Mouse (Mus musculus) frontal cortex, adult 2 months (tissue): Measurements from ENCODE around the gene Treml4. TPM values are rescaled to one million over a fixed set of nuclear protein-coding genes. Genes with fewer than 3 reads are reported as not detected.
"Not testable (repeated sequence)": the region's sequence is repeated elsewhere in the genome, so short reads cannot be mapped to it uniquely, and the experiment has no call there.

Experiments
- DNase-seq, 2 experiments: peaks; one replicate each; pipeline ENCODE4 v3.0.0; 2022; ENCODE audit warnings: low spot score in 1 of 2; ENCODE audit errors: extremely low spot score in 1 of 2
- polyA plus RNA-seq: library from polyadenylated mRNA; depleted of rRNA; stranded (reverse); fragments of >200 nt; gene quantifications from 2 replicates; pipeline ENCODE4 v1.2.3, GENCODE M21; 2012

Treml4 gene
- polyA plus RNA-seq, 1 experiment: 0.04 TPM

DNA sequence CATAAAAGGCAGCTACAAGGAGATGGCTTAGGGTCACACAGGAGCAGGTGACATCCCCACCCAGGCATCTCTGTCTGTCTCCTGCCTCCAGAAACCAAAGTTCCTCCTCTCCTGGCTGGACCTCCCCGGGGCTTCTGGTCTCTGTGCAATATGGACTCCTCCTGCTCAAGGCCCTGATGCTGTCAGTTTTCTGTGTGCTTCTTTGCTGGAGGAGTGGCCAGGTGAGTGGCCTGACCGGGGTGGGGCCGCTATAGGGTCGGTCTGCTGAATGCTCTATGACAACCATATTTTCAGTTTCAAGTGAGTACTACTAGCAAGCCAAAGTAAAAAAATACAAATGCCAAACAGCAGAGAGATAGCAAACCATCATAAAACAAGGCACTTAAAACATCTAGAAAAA lies 8.5 kb downstream of the Treml4 start:
- no peak for DNase-seq

DNA sequence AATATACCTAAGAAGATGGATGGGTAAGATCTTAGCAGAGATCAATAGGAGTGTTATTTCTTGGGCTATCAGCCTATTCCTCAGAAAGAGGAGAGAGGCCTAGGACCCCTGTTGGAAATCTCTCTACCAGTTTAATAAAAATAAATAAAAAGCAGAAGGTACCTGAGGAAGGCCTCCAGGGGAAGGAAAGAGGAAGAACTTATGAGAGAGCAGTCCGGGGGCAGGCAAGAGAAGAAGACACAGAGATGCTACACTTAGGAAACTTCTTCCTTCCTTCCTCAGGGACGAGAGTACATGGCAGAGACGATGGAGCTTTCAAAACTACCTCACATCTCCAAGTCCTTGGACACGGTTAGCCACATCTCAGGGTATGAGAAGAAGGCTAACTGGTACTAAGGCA lies 10.0 kb downstream of the Treml4 start:
- DNase-seq: no peak

DNA sequence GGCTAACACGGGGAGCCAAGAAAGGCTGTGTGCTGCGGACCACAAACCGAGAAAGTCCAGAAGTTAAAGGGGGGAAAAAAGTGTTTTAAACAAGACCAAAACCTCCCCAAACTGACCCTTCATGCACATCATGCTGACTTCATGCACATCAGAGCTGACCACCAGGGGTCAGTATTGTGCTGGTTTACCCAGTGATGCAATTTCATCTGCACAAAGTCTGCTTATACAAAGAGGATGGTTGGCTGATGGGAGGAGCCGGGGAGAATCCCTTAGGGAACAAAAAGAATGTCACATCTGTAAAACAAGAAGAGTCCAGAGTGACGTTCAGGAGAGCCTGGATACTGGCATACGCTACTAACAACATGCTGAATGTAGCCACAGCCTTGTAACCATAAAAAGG lies 10.8 kb downstream of the Treml4 start:
- DNase-seq: peak; percentile 62 to 92

DNA sequence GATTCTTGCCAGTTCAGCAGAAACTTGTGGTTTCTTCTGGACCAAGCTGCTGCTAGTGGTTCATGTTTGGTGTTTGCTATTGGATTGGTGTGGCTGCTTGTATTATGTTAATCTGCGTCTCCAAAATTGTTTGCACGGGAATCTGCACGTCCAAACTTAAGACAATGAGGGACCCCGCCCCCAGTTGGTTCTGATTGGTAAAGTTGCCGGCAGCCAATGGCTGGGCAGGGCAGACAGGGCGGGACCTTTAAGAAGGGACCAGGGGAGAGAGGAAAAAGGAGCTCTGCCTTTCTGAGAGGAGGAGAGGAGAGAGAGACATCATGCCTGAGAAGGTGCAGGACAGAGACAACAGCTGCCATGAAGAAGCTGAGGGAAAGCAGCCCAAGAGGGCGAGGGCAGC lies 11.6 kb downstream of the Treml4 start:
- no peak for DNase-seq

DNA sequence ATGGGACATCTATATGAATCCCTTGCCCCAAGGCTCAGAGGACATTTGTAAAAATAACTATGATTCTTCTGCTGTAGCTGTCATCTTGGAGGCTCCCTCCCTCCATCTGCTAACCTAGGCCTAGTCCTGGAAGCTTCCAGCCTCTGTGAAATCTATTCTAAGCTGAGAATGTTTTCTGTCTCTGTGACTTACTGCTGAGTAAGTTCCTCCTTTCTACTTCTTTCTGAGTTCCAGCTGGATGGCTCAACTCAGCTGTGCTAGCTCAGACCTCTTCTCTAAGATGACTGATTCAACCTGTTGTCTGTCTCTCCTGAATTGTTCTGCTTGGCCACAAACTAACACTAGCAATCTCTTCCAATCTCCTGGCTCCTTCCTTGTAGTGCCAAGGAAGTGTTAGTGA lies 14.3 kb downstream of the Treml4 start:
- DNase-seq: peak in 1 of 2 experiments; percentile 22

DNA sequence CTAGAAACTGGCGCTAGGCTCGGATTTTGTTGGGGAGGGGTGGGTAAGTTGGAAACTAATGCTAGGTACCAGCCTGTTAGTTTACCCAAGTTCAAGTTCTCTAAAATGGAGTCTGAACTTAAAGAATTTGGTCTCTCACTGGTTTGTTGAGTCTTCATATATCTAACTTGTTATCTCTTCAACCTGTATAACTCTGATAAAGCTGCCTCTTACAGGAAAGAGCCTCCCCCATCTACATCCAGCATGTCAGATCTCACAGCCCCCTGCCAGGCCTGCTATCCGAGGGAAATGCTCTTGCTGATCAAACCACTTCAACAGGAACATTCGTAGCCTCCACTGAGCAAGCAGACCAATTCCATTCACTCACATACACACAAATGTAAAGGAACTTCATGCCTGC lies 14.9 kb downstream of the Treml4 start:
- DNase-seq: no peak

DNA sequence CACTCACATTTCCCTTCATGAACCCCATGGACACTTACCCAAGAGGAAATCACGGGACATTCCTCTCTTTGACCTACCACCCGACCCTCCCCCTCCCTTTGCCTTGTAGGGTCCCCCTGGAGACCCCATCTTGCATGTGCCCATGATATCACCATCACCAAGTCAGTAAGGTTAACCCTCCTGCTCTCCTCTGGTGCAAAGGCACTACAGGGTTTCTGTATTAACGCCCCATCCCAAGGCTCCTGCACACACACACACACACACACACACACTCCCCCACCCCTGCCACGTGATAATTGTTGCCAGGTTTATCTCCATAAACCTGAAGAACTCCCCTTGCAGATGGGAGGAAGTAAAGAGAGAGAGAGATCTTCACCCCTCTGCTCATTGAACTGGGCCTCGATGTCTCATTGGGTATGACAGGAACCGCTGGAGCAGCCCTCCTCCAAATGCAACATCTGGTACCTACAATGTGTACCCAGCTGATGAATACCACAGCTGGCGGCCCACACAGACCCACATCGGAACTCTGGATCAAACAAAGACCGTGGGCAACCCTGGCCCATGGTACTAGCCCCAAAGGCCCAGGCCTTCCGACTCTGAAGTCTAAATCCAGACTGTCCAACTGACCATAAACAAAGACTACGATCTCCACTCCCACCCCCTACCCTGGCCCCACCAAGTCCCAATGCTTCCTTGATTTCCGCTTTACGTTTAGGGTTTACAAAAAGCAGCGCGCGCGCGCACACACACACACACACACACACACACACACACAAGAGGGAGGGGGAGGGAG lies 17.0 kb downstream of the Treml4 start:
- DNase-seq: no peak

DNA sequence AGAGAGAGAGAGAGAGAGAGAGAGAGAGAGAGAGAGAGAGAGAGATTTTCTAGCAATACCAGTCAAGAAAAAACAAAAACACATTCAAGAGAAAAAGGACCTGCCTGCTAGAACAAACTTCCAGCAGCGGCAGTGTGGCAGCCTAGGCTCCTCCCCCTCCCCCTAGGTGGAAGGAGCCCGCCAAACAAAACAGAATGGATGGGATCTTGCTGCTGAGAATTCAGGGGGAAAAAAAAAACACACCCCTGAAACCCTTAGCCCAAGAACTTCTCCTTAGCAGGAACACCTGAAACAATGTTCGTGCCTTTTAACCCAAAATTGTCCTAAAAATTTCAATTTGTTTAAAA lies 17.6 kb downstream of the Treml4 start:
- no peak for DNase-seq

DNA sequence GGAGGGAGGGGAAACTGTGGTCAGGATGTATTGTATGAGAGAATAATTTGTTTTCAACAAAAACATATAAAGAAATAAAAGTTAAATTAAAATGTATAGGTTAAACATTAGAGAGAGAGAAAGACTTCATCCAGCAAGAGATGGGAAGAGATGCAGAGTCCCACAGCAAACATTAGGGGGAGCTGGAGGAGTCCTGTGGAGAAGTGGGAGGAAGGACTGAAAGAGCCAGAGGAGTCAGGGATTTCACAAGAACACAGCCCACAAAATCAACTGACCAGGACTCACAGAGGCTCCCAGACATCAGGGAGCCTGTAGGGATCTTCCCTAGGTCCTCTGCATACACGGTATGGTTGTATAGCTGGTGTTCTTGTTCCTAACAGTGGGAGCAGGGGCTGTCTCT lies 22.7 kb downstream of the Treml4 start:
- DNase-seq: no peak

DNA sequence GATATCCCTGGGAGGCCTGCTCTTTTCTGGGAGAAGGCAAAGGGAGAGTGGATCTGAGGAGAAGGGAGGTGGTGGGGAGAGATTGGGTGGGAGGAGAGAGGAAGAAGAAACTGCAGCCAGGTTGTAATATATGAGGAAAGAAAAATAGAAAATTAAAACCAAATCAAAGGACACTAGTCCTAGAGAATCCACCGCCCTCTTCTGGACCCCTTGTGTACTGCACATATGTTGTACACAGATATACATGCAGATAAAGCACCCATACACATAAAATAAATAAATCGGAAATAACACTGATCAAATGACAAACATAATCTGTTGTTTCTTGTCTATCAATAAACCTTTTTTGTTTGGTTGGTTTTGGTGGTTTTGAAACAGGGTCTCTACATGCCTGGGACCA lies 23.2 kb downstream of the Treml4 start:
- peak in 1 of 2 experiments; percentile 26 for DNase-seq

DNA sequence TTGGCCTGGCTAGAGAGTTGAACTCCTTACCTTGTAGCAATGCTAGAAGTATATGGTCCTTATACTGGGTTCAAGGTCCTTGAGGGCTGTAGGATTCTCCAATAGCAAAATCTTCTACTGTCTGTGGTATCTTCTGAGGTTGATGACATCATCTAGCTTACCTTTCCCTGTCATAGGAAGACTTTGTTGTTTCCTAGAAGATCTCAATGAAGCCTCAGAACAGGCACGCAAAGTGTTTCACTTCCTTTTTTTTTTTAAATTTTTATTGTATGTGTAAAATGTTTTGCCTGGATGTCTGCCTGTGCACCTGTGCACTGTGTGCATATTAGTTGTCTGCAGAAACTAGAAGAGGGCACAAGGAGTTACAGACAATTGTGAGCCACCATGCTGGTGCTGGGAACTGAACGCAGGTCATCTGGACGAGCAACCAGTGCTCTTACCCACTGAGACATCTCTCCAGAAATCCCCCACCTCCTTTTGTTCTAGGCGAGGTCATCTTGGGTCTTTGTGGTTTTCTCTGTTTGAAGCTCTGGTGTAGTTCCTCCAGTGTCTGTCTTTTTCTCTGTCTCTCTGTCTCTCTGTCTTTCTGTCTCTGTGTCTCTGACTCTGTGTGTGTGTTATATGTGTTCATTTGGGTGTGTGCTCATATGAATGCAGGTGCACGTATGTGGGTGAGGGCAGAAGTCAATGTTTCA lies 29.6 kb downstream of the Treml4 start:
- DNase-seq: no peak

DNA sequence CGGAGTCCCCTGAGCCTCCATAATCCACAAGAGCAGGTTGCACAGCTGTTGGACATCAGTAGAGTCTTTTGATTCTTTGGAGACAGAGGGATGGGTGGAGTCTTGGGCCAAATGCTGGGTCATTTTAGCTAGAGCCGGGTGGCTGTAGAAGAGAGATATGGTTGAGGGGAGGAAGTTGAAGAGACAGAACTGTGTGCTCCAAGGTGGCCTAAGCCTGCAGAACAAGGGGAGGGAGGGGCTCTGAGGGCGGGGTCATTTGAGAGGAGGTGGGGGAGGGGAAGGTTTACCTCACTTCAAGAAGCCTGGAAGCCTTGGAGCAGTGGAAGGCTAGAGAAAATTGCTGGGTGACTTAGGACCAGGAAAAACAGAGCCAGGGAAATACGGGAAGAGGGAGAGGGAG lies 35.1 kb downstream of the Treml4 start, which contains the start of gene Treml2:
TSS of gene Treml2 (plus strand) at position 296 of the 400 bp plus-strand sequence.
- DNase-seq: no peak

DNA sequence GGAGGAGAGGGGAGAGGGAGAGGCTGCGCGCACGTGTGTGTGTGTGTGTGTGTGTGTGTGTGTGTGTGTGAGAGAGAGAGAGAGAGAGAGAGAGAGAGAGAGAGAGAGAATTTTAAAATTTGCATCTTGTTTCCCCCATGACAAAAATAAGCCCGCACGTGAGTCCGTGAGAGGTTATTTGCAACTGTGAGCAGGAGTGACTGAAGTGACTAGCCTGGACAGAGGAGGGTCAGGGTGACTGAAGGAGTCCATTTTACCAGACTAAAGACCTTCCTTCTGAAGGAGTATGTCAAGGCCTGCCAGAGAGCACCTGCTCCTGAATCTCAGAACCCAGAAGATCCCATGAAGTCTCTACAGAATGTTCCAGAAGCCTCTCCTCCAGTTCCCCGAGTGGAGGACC lies 35.7 kb downstream of the Treml4 start:
- DNase-seq: no peak

DNA sequence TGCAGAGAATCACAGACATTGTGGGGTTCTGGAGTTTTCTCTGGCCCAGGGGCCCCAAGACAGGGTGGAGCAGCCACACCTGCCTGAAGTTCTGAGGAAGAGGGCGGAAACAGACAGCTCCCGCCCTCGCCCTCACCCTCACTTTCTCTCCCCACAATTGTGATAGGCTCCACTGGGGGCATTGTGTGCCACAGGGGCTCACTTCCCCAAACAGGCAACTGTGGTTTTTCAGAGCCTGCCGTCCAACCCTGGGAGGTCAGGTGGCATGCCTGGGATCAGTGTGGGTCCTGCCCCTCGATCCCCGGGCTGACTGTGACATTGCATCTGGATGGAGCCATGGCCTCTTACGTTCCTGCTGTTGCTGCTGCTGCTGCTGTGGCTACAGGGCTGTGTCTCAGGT lies 36.1 kb downstream of the Treml4 start:
- DNase-seq: no peak

DNA sequence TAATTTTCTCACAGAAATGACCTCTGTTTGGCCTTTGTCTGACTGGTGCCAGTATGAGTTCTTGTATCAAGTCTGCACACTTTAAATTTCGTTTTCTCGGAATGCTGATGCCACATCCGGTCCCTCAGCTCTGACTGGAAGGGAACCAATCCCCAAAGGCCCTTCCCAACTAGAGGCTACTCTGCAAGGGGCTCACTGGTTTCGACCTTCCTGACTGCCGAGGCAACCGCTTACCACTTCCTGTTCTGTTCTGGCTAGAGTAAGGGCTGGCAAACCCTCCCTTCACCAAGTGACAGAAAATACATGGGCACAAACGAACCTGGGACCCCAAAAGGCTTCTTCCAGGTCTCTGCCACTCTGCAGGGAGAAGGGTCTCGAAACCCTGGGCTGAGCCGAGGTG lies 36.8 kb downstream of the Treml4 start:
- DNase-seq: no peak

DNA sequence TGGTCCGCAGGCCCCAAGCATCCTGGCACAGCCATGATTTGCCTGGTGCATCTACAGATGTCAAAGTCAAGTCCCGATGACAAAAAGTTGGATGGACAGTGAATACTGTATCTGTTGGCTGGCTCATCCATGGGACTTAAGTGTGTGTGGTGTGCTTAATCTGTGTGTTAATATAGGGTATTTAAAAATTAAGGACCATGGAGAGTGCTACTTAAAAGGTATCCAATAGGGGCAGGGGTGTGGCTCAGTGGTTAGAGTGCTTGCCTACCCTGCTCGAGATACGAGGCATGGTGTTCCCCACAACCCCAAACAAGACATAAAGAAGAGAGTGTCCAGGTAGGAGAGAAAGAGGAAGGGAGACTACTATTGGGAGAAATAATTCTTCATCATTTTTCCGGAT lies 37.7 kb downstream of the Treml4 start:
- no peak for DNase-seq

DNA sequence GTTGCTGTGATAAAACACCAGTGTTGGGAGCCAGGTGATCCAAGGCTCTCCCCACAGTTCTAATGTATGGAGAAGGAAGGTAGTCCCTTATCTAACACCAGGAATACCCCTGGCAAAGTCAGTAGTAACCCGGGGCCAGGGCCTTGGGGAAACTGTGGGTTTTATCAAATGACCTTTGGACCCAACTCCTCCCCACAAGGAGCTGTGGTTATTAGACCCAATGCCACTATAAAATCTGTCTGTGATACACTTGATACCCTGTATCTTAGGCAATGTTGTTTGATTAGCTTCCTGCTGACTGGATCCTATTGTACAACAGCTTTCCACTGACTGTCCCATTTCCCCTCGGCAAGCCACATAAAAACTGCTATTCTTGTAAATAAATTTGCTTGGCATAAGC lies 48.0 kb downstream of the Treml4 start:
- DNase-seq: no peak

DNA sequence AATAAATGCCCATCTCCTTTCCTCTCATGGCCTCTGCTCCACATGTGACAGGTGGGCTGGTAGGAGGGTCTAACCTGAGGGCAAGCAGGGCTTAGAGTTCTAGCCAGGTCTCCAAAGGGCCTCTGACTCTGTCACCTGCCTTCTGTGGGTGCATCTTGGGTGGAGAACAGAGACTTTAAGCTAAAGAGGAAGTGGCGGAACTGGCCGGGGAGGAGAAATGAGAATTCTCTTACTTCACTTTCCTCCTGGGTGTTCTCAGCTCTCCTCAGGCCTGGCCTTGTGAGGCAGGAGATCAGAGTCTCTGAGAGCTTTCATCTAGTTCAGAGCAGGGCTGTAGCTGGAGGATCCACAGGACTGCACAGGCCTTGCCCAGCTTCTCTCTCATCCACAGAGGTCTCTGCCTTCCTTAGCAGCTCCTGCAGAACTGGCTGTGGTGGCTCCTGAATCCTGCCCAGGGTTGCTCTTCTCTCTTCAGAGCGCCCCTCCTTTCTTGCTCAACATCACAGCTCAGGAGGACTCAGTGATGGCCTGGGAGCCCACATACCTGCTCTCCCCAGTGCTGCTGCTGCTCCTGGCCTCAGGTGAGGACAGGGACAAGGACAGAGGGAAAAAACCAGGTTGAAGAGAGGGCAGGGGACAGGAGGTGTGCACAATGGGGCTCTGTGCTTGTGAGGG lies 51.9 kb downstream of the Treml4 start, which contains the start of gene B430306N03Rik:
TSS of gene B430306N03Rik (plus strand) at position 237 of the 675 bp plus-strand sequence.
- not testable (repeated sequence) for DNase-seq

DNA sequence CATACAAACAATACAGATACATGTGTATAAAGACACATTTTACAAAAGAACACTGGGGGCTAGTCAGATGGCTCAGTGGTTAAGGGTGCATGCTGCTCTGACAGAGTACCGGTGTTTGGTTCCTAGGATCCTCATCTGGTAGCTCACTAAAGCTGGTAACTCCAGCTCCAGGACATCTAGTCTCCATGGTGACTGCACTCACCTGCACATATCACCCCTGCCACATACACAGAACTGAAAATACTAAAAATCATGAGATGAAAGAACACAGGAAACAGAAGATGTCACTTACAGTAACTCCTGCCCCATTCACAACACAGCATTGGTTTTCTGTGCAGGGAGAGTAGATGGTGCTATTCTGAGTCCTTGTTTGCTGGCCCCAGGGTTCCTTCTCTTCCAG lies 54.6 kb downstream of the Treml4 start:
- DNase-seq: no peak

DNA sequence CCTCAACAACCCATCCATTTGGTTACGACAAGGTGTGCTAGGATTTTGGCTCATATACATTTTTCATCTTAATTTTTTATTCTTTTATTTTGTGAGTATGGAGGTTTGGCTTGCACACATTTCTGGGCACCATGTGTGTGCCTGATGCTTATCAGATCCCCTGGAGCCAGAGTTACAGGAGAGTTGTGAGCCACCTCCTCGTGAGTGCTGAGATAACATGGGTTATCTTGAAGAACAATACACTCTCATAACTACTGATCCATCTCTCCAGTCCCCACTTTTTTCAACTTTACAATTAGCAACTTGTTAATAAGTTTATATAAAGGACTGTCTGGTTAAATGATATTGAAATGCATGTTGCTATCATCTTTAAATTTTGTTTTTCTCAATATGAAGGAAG lies 57.2 kb downstream of the Treml4 start:
- no peak for DNase-seq

DNA sequence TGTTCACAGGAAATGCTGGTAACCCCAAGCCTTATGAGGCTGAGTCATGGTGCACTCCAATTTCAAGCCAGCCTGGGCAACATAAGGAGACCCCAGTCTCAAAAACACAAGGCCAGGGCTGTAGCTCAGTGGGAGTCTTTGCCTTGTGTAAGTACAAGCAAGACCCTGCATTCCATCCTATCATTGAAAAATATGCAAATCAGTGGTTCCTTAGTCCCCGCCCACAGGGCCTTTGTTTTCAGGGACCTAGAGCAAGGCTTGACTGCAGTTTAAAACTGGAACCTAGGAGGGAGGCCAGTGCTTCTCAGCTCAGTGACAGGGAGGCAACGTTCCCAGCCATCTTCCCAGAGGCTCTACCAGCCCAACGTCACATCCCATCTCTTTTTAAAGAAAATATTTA lies 59.1 kb downstream of the Treml4 start:
- no peak for DNase-seq

DNA sequence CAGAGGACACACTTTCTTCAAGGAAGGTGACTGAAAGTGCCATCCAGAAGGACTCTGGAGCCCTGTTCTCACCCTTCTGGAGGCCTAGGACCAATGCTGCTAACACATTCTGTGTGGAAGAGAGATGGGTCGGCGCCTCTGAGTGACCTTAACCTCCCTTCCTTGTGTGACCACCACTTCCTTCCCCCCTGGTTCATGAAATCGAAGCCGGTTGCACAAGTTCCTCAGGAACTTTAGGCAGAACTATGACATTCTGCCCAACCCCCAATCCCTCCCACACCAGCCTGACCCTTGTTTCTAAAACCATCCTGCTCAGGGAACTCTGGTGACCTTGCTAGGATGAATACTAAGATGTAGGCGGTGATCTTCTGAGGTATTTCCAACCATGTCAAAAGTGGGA lies 60.2 kb downstream of the Treml4 start:
- DNase-seq: no peak
